Mouse (Mus musculus) stomach, embryonic 16.5 days (tissue): Measurements from ENCODE around the gene Pik3c2g. TPM values are rescaled to one million over a fixed set of nuclear protein-coding genes. Genes with fewer than 3 reads are reported as not detected.

Experiments used
- ATAC-seq: fragments of 200-750 bp; cut with Nextera tagmentation; 2 replicates; pipeline ENCODE4 v1.8.0; 2017; ENCODE audit warnings: moderate number of reproducible peaks, moderate TSS enrichment; ENCODE audit not compliant: insufficient read depth, low FRiP score
- H3K27ac ChIP-seq: fragments of 300-500 bp; sonication (generic); 2 replicates; pipeline ENCODE4 v1.5.1; 2014; ENCODE audit warnings: low read length
- H3K27me3 ChIP-seq: fragments of 300-500 bp; sonication (generic); 2 replicates; pipeline ENCODE4 v1.6.1; 2014; ENCODE audit warnings: low read length, control low read depth, mixed read lengths; ENCODE audit not compliant: control insufficient read depth, insufficient read depth
- H3K36me3 ChIP-seq: fragments of 300-500 bp; sonication (generic); 2 replicates; pipeline ENCODE4 v1.6.1; 2014; ENCODE audit warnings: low read length; ENCODE audit not compliant: control insufficient read depth, insufficient read depth
- H3K4me1 ChIP-seq: fragments of 300-500 bp; sonication (generic); 2 replicates; pipeline ENCODE4 v1.6.1; 2014; ENCODE audit warnings: low read length, control low read depth, mixed read lengths; ENCODE audit not compliant: control insufficient read depth, insufficient read depth
- H3K4me2 ChIP-seq: fragments of 300-500 bp; sonication (generic); 2 replicates; pipeline ENCODE4 v1.6.1; 2014; ENCODE audit warnings: low read depth, low read length, mixed read lengths
- H3K4me3 ChIP-seq: fragments of 300-500 bp; sonication (generic); replicated peaks from 2 replicates; pipeline ENCODE4 v1.5.1; 2014; ENCODE audit warnings: mild to moderate bottlenecking, low read length
- H3K9ac ChIP-seq: fragments of 300-500 bp; sonication (generic); 2 replicates; pipeline ENCODE4 v1.6.1; 2014; ENCODE audit warnings: low read length
- H3K9me3 ChIP-seq: fragments of 300-500 bp; sonication (generic); replicated peaks from 2 replicates; pipeline ENCODE4 v1.6.1; 2016; ENCODE audit warnings: low read length, control low read depth; ENCODE audit not compliant: control insufficient read depth
- WGBS: fragments of 180-500 bp; shearing (Covaris S2); extraction: QIAGEN DNeasy Blood & Tissue Kit; methylation state at CpG from one replicate; pipeline ENCODE4 v1.1.7; 2014; 5-methylcytosine and 5-hydroxymethylcytosine counted together
- polyA plus RNA-seq: library from polyadenylated mRNA; unstranded; fragments of >200 nt; fragmentation: Nextera tagmentation; extraction: Ambion mirVana; gene quantifications from 2 replicates; pipeline ENCODE4 v1.2.1, GENCODE M21; 2015

The Pik3c2g gene
- polyA plus RNA-seq, 1 experiment from 2014 or later = 5.5 TPM

GRCm38 (mm10) chr6:139780028-139780427 is 193.0 kb downstream of the Pik3c2g start:
- WGBS = 71% methylated on average over 2 of the region's 2 CpGs
- H3K27ac ChIP-seq = no peak overlapping the region
- ATAC-seq = no peak
- no peak overlapping the region for H3K9ac ChIP-seq
- H3K27me3 ChIP-seq = no peaks in the 10 kb centered on the region
- no peak overlapping the region for H3K4me2 ChIP-seq
- H3K4me3 ChIP-seq = no peak overlapping the region
- H3K9me3 ChIP-seq = no peaks in the 10 kb centered on the region
- no peaks in the 10 kb centered on the region for H3K36me3 ChIP-seq
- peaks cover 3% of the 10 kb centered on the region; the same call in 1 of the 2 replicates for H3K4me1 ChIP-seq

GRCm38 (mm10) chr6:139789479-139789878 is 202.5 kb downstream of the Pik3c2g start:
- Histone ChIP-seq H3K4me2 (no peak overlapping the region), H3K4me3 (no peak overlapping the region), H3K36me3 (no peaks in the 10 kb centered on the region), H3K27ac (no peak overlapping the region), H3K9ac (no peak overlapping the region), H3K9me3 (no peaks in the 10 kb centered on the region), H3K4me1 (no peaks in the 10 kb centered on the region), H3K27me3 (no peaks in the 10 kb centered on the region)
- ATAC-seq = no peak
- 29% methylated on average over 4 of the region's 4 CpGs for WGBS

GRCm38 (mm10) chr6:139799541-139800226 is 212.7 kb downstream of the Pik3c2g start:
- no peak overlapping the region for H3K27ac ChIP-seq
- H3K9ac ChIP-seq = no peak overlapping the region
- no peaks in the 10 kb centered on the region for H3K36me3 ChIP-seq
- no peak overlapping the region for H3K4me2 ChIP-seq
- no peak overlapping the region for H3K4me3 ChIP-seq
- H3K4me1 ChIP-seq = no peaks in the 10 kb centered on the region
- no peaks in the 10 kb centered on the region for H3K9me3 ChIP-seq
- no peaks in the 10 kb centered on the region for H3K27me3 ChIP-seq
- no peak for ATAC-seq
- 84% methylated on average over 8 of the region's 8 CpGs for WGBS

- 62% methylated on average over 8 of the region's 8 CpGs for WGBS
- Histone ChIP-seq H3K27ac (no peak overlapping the region), H3K27me3 (no peaks in the 10 kb centered on the region), H3K4me3 (no peak overlapping the region), H3K36me3 (no peaks in the 10 kb centered on the region), H3K9me3 (no peaks in the 10 kb centered on the region), H3K4me1 (no peaks in the 10 kb centered on the region), H3K9ac (no peak overlapping the region), H3K4me2 (no peak overlapping the region)
- ATAC-seq = no peak
These were observed 234.9 kb downstream of the Pik3c2g start for GRCm38 (mm10) chr6:139821916-139822315.

- H3K4me1 ChIP-seq = 0 out of 2 replicates have a peak, but pooled peaks cover 4% of the 10 kb centered on the region
- H3K9ac ChIP-seq = no peak overlapping the region
- H3K27ac ChIP-seq = no peak overlapping the region
- H3K4me3 ChIP-seq = no peak overlapping the region
- WGBS = 80% methylated on average over 6 of the region's 6 CpGs
- H3K27me3 ChIP-seq = no peaks in the 10 kb centered on the region
- no peak overlapping the region for H3K4me2 ChIP-seq
- no peaks in the 10 kb centered on the region for H3K9me3 ChIP-seq
- no peak for ATAC-seq
- H3K36me3 ChIP-seq = no peaks in the 10 kb centered on the region
These were observed 251.2 kb downstream of the Pik3c2g start for GRCm38 (mm10) chr6:139838239-139838638.

GRCm38 (mm10) chr6:139838713-139839112 is 251.7 kb downstream of the Pik3c2g start:
- 87% methylated on average over 3 of the region's 3 CpGs for WGBS
- H3K4me3 ChIP-seq = no peak overlapping the region
- no peak for ATAC-seq
- no peak overlapping the region for H3K9ac ChIP-seq
- H3K27ac ChIP-seq = no peak overlapping the region
- H3K4me2 ChIP-seq = no peak overlapping the region
- H3K27me3 ChIP-seq = no peaks in the 10 kb centered on the region
- H3K9me3 ChIP-seq = no peaks in the 10 kb centered on the region
- no peaks in the 10 kb centered on the region for H3K36me3 ChIP-seq
- H3K4me1 ChIP-seq = 0 out of 2 replicates have a peak, but pooled peaks cover 4% of the 10 kb centered on the region

- Histone ChIP-seq H3K4me3 (no peak overlapping the region), H3K9me3 (no peaks in the 10 kb centered on the region), H3K27me3 (no peaks in the 10 kb centered on the region), H3K9ac (no peak overlapping the region), H3K27ac (no peak overlapping the region), H3K4me1 (0 out of 2 replicates have a peak, but pooled peaks cover 4% of the 10 kb centered on the region), H3K36me3 (no peaks in the 10 kb centered on the region), H3K4me2 (no peak overlapping the region)
- ATAC-seq = no peak
- 42% methylated on average over 7 of the region's 7 CpGs for WGBS
These were observed 252.9 kb downstream of the Pik3c2g start for GRCm38 (mm10) chr6:139839907-139840306.

- no peak overlapping the region for H3K27ac ChIP-seq
- 0 out of 2 replicates have a peak, but pooled peaks cover 4% of the 10 kb centered on the region for H3K4me1 ChIP-seq
- H3K36me3 ChIP-seq = no peaks in the 10 kb centered on the region
- no peaks in the 10 kb centered on the region for H3K9me3 ChIP-seq
- no peak overlapping the region for H3K9ac ChIP-seq
- no peak overlapping the region for H3K4me2 ChIP-seq
- ATAC-seq = no peak
- WGBS = 84% methylated on average over 8 of the region's 8 CpGs
- H3K4me3 ChIP-seq = no peak overlapping the region
- no peaks in the 10 kb centered on the region for H3K27me3 ChIP-seq
These were observed 254.3 kb downstream of the Pik3c2g start for GRCm38 (mm10) chr6:139841272-139841671.

- 100% methylated on average over 1 of the region's 1 CpGs for WGBS
- H3K4me2 ChIP-seq = no peak overlapping the region
- H3K4me3 ChIP-seq = no peak overlapping the region
- H3K36me3 ChIP-seq = no peaks in the 10 kb centered on the region
- 0 out of 2 replicates have a peak, but pooled peaks cover 4% of the 10 kb centered on the region for H3K4me1 ChIP-seq
- ATAC-seq = no peak
- H3K9ac ChIP-seq = no peak overlapping the region
- no peaks in the 10 kb centered on the region for H3K27me3 ChIP-seq
- no peaks in the 10 kb centered on the region for H3K9me3 ChIP-seq
- H3K27ac ChIP-seq = no peak overlapping the region
These were observed 255.6 kb downstream of the Pik3c2g start for GRCm38 (mm10) chr6:139842626-139843025.
